Mouse (Mus musculus): ENCODE data around the gene Syt9.
A peak's percentile ranks its signal among the peaks of the same experiment; 100 is the strongest.

Gene Syt9

DNA sequence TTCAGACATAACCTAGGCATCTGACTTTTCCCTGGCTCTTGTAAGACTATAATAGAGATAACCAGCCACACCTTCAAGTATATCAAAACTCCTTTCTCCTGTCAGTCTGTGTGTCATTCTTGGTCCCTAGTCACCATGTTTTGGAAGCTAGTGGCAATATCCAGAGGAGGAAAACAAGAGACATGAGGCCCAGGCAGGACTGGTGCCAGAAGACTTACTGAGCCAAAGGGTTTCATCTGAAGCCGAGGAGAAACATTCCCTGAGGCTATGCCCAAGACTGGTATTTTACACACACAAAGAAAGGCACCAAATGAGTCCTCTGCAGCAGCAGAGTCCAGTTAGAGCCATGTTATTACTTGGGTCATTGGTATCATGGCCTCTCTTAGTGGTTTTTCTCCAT is 174.5 kb downstream of the Syt9 start:
- DNase-seq (ENCODE audit: low read depth) = no peak

DNA sequence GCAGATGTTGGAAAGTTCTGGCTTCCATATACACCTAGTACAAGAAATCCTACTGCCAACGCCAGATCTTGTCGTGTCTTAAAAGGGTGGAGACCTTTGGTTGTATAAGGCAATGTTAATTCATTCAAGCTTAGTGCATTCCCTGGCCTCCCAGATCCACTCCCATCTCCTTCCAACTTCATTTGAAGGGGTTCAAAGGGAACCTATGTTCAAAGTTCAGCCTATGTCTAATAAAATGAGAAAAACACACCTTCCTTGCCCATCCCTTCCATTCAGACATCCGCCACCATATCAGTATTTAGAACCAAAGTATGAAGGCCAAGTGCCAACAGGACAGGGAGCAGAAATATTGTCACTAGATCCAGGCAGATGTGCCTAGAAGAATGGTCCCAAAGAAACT is 177.3 kb downstream of the Syt9 start:
- no peak for DNase-seq (ENCODE audit: low read depth)

DNA sequence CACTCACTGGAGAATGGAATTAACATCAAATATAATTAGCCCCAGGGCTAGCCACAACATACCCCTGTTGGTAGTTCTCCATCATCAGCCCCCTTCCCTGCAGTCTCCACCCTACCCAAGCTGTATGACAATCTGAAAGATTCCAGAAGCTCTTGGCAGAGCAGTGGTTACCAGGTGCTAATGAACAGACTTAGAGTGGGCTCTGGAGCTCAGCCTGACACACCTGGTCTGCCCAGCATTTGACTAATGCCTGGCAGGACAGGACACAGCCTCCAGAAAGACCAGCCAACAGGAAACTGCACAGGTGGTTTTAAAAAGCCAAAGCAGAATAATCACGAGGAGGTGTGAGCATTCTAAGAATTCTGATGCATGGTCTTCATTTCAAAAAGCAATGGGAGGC is 182.9 kb downstream of the Syt9 start:
- DNase-seq (ENCODE audit: low read depth) = no peak

DNA sequence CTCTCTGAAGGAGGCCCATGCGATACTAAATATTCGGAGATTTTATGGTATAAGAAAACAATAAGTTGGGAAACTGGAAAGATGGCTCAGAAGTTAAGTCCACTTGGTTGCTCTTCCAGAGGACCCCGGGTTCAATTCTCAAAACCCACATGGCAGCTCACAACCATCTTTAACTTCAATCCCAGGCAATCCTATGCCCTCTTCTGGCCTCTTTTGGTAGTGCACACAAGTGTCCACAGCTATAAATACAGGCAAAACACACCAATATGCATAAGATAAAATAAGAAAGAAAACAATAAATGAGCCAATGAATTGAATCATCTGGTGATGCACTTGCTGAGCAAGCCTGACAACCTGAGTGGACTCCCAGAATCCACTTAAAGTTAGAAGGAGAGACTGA is 185.4 kb downstream of the Syt9 start:
- DNase-seq (ENCODE audit: low read depth) = peak; percentile 9

DNA sequence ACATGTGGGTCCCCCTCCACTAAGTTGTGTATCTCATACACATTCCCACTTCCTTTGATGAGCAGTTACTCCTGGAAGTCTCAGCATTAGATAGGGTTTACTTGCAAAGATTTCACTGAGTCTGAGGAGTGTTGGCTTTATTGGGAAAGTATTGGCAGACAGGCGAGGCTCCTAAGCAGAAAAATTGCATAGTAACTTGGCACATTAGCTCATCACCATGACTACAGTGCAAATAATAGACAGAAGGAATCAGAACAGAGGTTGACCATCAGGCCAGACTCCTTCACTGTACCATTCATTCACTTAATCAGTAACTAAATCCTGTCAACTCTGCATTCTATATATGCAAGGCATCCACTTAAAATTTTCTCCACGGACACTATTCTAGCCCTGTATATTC is 190.1 kb downstream of the Syt9 start:
- DNase-seq (ENCODE audit: low read depth) = no peak

DNA sequence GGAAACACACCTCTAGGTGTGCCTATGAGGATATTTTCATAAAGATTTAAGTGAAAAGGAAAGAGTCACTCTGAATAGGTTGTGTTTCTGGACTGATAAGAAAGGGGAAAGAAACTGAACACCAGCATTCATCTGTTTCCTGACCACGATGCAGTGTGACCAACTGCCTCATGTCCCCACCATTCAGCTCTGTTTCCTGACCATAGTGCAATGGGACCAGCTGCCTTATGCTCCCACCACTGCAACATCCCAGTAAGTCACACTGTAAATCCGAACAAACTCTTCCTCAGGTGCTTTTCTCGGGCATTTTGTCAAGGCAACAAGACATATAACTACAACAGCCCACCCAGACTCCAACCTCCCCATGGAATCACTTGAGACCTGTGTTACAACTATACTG is 191.1 kb downstream of the Syt9 start:
- DNase-seq (ENCODE audit: low read depth) = no peak

DNA sequence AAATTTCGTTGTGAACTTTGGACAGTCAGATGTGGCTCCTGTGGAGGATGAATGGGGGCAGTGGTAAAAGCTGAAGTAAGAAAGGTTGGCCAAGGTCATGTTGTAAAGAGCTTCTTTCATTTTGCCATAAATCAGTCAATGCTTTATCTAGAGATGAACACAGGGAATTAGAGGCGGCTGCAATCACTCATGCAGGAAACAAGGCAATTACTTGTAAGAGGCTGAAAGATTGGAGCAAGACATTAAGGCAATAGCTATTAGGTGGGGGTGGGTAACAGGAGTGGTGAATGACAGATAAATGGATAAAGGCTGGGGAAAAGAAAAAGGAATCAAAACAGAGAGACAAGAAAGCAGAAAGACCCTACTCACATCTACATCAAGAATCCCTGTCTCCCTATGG is 193.2 kb downstream of the Syt9 start:
- no peak for DNase-seq (ENCODE audit: low read depth)

DNA sequence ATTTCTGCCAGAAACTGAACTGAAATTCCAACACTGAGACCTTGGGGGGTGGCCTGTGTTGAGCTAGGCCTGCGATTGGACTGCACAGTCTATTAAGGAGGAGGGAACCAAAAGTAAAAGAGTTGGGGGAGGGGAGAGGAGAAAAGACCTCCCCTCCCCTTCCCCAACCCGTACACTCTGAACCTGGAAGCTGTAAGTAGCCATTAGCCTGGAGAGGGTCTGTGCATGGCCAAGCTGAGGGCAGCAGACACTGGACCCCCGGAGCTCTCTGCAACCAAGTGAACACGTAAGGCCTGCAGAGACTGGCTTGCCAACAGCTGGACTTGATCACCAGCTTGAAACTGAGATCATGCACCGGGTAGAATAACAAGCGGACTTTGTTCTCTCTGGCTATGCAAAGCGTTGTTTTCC is 196.7 kb downstream of the Syt9 start, which contains the start of gene Olfml1:
Gene Olfml1, plus strand, starts transcription at position 186 of the 411 bp plus-strand sequence.
- DNase-seq (ENCODE audit: low read depth) = no peak

DNA sequence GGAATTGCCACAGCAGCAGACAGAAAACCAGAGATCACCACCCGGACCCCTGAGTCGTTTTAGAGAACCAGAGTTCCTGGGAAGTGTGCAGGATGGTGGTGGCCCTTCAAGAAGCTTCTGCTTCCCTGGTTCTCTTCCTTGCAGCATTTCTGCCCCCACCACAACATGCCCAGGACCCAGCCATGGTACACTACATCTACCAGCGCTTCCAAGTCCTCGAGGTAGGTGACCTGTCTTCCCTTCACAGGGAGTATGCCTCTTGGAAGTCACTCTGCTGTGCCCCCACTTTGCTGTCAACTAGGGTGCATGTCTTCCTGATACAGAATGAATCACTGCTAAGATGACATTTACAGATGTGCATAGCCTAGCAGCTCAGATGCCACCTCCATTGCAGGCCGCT is 197.1 kb downstream of the Syt9 start:
- no peak for DNase-seq (ENCODE audit: low read depth)

DNA sequence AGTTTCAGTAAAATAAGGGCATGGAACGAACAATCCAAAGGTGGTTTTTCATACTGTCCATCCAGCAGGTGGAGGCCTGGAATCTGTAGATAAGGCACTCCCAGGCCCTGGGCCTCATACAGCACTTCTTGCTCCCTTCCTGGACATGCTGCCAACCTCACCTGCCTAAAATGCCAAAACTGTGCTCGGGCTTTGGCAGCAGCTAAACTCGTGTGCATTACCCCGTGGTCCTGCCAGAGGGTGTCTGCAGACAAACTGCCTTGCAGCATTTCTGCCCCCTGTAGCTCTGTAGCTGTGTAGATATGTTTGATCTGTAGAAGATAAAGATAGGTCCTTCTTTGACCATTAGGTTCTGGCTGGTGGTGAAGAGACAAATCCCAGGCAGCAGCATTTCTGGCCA is 198.4 kb downstream of the Syt9 start:
- DNase-seq (ENCODE audit: low read depth) = no peak

DNA sequence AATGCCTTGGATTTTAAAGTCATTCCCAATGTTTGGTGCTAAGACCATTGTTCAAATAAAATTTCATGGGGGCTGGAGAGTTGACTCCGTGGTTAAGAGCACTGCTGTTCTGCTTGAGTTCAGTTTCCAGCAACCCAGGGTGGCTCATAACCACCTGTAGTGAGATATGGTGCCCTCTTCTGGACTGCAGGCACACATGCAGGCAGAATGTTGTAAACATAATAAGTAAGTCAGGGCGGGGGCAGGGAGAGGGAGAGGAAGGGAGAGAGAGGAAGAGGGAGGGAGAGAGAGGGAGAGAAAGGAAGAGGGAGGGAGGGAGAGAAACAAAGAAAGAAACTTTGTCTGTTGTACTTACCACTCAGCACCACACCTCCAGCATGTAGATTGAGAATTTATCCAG is 203.3 kb downstream of the Syt9 start:
- DNase-seq (ENCODE audit: low read depth) = no peak

DNA sequence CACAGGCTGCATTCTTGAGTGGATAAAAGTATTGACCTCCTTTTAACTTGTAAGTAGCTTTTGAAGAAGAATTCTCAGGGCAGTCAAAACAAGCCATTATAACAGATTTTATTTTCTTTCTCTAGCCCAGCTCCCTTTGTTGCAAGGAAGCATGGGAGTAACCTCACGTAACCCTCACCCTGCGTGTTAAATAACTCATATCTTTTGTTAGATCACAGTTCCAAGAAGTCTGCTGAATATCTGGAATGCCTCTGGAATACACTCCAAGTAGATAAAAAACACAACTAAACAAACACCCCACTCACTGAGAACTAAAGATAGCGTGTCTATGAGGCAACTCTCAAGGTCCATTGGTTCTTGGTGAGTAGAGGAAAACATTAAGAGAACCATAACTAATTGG is 203.7 kb downstream of the Syt9 start:
- DNase-seq (ENCODE audit: low read depth) = no peak

DNA sequence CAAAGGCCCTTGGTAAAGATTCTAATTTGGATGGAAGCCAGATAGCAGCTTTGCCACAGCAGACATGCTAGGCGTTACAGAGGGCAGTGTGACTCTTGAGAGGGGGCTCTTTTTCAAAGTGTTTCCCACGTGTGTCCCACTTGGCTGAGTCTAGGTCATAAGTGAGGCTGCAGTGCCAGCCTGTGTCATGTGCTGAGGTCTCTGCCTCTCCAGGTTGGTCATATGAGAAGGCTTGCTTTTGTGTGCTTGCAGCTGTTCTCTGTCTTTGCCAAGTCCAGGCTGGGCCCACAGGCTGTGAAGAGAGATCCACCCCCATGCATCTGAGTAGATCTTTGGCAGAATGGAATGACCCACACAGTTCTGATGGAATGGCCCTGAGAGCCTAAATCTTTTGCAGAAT is 222.1 kb downstream of the Syt9 start:
- no peak for DNase-seq (ENCODE audit: low read depth)

DNA sequence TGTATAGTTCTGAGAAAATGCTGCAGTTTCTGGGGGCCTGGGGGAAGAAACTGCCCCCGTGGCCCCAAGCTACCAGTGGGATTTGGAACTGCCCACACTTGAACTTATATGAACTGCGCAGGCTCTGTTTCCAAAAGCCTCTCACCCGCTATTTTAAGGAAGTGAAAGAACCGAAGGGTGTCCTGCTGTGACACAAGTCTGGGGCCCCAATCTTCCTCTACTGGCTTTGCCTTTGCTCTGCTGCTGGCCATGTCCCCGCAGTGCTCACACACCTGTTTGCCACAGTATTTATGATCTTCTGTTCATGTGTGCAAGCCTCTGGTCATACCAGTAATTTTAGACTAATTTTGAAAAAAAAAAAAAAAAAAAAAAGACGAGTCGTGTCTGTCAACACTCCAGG is 223.4 kb downstream of the Syt9 start:
- DNase-seq (ENCODE audit: low read depth) = no peak

DNA sequence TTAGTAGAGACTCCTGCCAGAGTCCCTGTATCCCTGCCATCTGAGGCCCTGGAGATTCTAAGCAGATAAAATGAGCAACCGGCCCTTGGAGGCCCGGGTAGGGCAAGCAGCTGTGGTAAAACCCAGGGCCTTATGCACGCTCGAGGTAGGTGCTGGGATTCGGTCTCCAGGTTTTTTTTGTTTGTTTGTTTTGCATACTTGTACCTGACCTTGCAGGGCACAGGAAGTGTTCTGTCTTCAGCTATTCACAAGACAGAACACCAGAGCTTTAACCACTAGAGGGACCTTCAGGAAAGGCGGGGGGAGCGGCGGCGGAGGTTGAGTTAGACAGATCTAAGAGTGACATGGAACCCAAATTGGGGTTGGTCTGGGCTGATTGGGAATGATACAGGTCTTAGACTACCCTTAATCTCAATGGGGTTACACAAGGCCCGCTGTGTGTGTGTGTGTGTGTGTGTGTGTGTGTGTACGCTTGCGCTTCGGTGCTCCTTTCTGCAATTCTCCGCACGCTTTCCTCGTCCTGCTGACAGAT is 223.9 kb downstream of the Syt9 start:
- DNase-seq (ENCODE audit: low read depth) = peak; percentile 27

DNA sequence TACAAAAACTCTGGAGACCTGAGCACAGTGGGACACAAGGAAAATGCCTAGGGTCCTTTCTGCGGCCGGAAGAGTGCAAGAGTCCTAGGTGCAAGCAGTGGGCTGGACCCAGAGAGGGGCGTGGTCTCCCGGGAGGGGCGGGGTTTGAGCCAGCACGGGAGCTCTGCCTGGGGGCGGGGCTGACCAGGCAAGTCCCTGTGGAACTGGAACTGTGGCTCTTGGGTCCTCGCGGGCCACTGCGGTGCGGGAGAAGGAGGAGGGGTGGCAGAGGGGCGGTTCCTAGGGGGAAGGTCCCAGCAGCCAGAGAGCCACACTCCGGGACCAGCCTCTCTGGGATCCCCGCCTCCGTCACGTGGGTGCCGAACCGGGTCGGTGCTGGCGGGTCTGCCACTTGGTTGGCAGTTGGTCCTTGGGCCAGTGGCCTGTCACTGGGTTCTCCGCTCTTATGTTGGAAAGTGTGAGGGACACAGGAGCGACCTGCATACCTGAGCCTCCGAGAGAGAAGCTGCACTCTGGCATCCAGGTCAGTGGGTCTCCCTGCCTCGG is 224.4 kb downstream of the Syt9 start, which contains the start of gene Ppfibp2:
Gene Ppfibp2, plus strand, starts transcription at position 351 of the 546 bp plus-strand sequence.
- DNase-seq (ENCODE audit: low read depth) = peak; percentile 71

DNA sequence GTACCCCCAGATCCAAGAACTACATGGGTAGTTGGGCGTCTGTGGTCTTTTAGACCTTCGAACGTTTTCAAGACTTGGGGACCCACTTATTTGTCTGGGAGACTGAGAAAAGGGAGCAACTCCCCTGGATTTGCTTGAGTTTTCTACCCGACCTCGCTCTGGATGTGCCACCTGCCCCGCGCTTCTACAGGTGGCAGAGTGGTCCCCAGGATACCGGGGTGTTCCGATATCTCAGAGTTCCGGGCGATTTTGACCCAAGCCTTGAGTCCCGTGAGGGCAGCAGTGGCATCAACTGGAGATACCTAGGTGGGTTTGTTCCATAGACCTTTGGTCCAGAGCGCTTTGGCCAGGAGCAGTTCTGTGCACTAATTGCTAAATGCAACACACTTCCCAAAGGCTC is 224.9 kb downstream of the Syt9 start:
- DNase-seq (ENCODE audit: low read depth) = no peak

DNA sequence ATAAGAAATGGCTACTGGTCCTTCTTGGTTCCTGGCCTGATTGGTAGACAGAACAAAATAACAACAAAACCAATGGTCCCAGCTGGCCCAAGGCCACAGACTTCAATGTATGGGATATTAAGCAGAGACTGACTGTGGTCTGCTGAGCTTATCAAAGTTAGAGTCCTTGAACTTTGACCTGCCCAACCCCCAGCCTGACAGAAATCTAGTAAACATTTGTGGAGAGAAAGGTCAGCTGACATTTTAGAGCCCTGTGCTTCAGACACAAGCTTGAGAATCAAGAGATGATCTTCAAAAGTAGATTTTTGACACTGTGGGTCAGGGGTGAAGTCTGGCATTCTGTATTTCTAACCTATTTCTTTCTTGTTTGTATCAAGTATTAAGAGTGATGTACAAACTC is 226.2 kb downstream of the Syt9 start:
- DNase-seq (ENCODE audit: low read depth) = no peak

DNA sequence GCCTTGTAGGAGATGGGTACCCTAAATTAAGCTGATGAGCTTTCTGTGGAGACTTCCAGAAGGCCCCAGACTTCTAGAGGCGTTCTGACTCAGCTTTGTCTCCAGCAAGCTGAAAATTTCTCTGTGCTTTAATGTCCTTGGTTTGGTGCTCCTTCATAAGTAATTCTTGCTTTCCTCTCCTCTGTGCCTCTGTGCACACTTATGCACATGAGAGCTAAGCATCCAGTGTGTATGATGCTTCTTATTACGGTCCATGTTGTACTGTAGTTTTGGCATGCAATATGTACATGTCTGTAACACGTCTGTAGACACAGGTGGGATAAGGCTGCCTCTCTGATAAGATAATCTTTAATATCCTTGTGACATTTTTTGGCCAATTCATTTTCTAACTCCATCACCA is 227.4 kb downstream of the Syt9 start:
- no peak for DNase-seq (ENCODE audit: low read depth)
